Mouse (Mus musculus) left cerebral cortex, postnatal 25 days (tissue): Measurements from ENCODE around the gene Oxct2a. TPM values are rescaled to one million over a fixed set of nuclear protein-coding genes. Genes with fewer than 3 reads are reported as not detected.
"Not testable (repeated sequence)": the region's sequence is repeated elsewhere in the genome, so short reads cannot be mapped to it uniquely, and the experiment has no call there.

Experiments used
- DNase-seq, 2 experiments: peaks; one replicate each; pipeline ENCODE4 v3.0.0; 2022; ENCODE audit warnings: low spot score in 2 of 2, mixed read lengths in 1 of 2
- intact Hi-C: fragments of 180-260 bp; cut with DNase I; formaldehyde crosslinking; loops from one replicate; pipeline ENCODE4 v1.15.1; 2025
- total RNA-seq, 2 experiments: library from RNA; stranded (reverse); gene quantifications; 2 replicates each; pipeline ENCODE4 v1.2.3; 2021

Gene Oxct2a
- total RNA-seq, 2 experiments from 2014 or later: not detected

GRCm38 (mm10) chr4:123283675-123284064 lies 39.8 kb downstream of the Oxct2a start:
- intact Hi-C loops: not testable (repeated sequence)
- peak in 1 of 2 experiments; percentile 33 for DNase-seq

GRCm38 (mm10) chr4:123282915-123283674 lies 40.3 kb downstream of the Oxct2a start:
- DNase-seq: peak; percentile 20 to 42
- intact Hi-C loops: not testable (repeated sequence)

GRCm38 (mm10) chr4:123282500-123282899 lies 40.9 kb downstream of the Oxct2a start:
- DNase-seq: peak; percentile 85 to 89
- intact Hi-C loops: no loop called here

DNA sequence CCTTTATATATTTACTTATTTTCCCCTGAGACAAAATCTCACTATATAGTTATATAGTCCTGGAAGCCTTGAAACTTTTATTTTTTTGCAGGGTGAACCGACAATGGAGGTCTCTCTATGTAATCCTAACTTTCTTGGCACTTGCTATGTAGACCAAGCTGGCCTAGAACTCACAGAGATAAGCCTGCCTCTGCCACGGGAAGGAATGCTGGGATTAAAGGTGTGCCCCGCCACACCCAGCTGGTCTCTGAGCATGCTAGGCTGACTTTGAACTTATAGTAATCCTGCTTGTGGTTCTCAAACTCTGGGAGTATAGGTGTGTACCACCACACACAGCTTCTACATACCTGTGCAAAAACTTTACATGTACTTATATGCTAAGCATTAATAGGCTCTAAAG lies 43.3 kb downstream of the Oxct2a start:
- no peak for DNase-seq
- intact Hi-C loops: no loop called here

Other genes starting within 250 kb of the Oxct2a start
- gene Bmp8b, start 218.5 kb downstream of the Oxct2a start, total RNA-seq: under 1 TPM in 1 of 2 experiments, not detected in 1; 0.27 TPM
- under 1 TPM in 1 of 2 experiments, not detected in 1; 0.25 TPM for gene Oxct2b, start 207.4 kb downstream of the Oxct2a start, total RNA-seq
- 10 to 100 TPM; 19.9 to 21.4 TPM for gene Ppie, start 183.7 kb downstream of the Oxct2a start, total RNA-seq
- 100 to 1,000 TPM; 553 to 568 TPM for gene Hpcal4, start 140.4 kb downstream of the Oxct2a start, total RNA-seq
- 1 to 10 TPM; 7.4 to 9.2 TPM for gene Nt5c1a, start 122.1 kb downstream of the Oxct2a start, total RNA-seq
- gene Heyl, start 90.1 kb downstream of the Oxct2a start, total RNA-seq: 1 to 10 TPM; 4.2 to 5.8 TPM
- gene Pabpc4, start 61.3 kb downstream of the Oxct2a start, total RNA-seq: 10 to 100 TPM; 36.8 to 40.3 TPM
- under 1 TPM; 0.18 to 0.37 TPM for gene Bmp8a, start 19.6 kb upstream of the Oxct2a start, total RNA-seq